Mouse (Mus musculus) cortical plate, adult 2 months (tissue): ENCODE measurements at regions not wholly inside any gene's neighbourhood (a gene's known extent, or its start where the extent isn't known, plus 50 kb on each side); places are given as distances from the start of the nearest gene placed in this dataset.

ENCODE experiments used
- CTCF ChIP-seq: fragments of 200-500 bp; IDR thresholded peaks from 2 replicates; pipeline ENCODE4 v1.5.1; 2011; ENCODE audit warnings: mild to moderate bottlenecking, control low read depth, low read length; ENCODE audit not compliant: insufficient read depth; ENCODE audit errors: extremely low read depth
- POLR2A ChIP-seq: fragments of 200-500 bp; IDR thresholded peaks from 2 replicates; pipeline ENCODE4 v1.6.1; 2011; ENCODE audit warnings: mild to moderate bottlenecking, low read length, control low read depth; ENCODE audit not compliant: insufficient read depth; ENCODE audit errors: extremely low read depth

- TF ChIP-seq CTCF (no peak), POLR2A (no peak)
Measured at GRCm38 (mm10) chr12:12534779-12535178, 272.8 kb downstream of the Fam49a start.
